Mouse (Mus musculus) bone marrow, adult 2 months (tissue): ENCODE results near the gene Unkl.

ENCODE experiments used
- CTCF ChIP-seq: fragments of 200-500 bp; IDR thresholded peaks from 2 replicates; pipeline ENCODE4 v1.5.1; 2011; ENCODE audit warnings: low read length, control low read depth; ENCODE audit not compliant: control insufficient read depth, insufficient read depth
- POLR2A ChIP-seq: fragments of 200-500 bp; IDR thresholded peaks from 2 replicates; pipeline ENCODE4 v1.6.1; 2011; ENCODE audit warnings: low read depth, mild to moderate bottlenecking, control low read depth, low read length, borderline replicate concordance; ENCODE audit not compliant: control insufficient read depth

DNA sequence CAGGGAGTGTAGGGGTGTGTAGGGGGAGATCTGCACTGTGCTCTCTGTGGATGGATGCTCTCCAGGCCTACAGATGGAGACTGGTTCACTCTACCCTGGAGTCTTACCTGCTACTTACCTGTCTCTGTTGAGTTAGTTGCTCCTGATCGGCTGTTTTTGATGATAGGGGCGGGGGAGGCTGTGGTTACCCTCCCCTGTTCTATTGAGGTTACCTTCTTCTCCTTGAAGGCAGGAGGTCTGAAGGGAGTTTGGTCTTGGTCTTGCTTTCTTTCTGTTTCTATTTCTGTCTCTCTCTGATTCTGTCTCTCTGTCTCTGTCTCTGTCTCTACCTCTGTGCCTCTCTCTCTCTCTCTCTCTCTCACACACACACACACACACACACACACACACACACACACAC, 66.9 kb downstream of the Unkl start:
- TF ChIP-seq CTCF, result no peak
- TF ChIP-seq POLR2A, result no peak
